Mouse (Mus musculus) liver, embryonic 14.5 days (tissue): ENCODE data around the gene Rin3. TPM values are rescaled to one million over a fixed set of nuclear protein-coding genes. Genes with fewer than 3 reads are reported as not detected.

ENCODE experiments used
- ATAC-seq: fragments of 200-750 bp; cut with Nextera tagmentation; 2 replicates; pipeline ENCODE4 v1.8.0; 2017; ENCODE audit warnings: moderate number of reproducible peaks, mild to moderate bottlenecking, moderate library complexity; ENCODE audit not compliant: insufficient read depth
- DNase-seq, 3 experiments: peaks; one replicate each; pipeline ENCODE4 v3.0.0-alpha.2; 2012 to 2013; ENCODE audit warnings: low read depth in 3 of 3, low spot score in 3 of 3
- H3K27ac ChIP-seq: fragments of 300-500 bp; sonication (generic); 2 replicates; pipeline ENCODE4 v1.5.1; 2014; ENCODE audit warnings: moderate library complexity, mild to moderate bottlenecking, control low read depth, inconsistent platforms
- H3K27me3 ChIP-seq: fragments of 300-500 bp; sonication (generic); 2 replicates; pipeline ENCODE4 v1.6.1; 2014; ENCODE audit warnings: mild to moderate bottlenecking, low read length, moderate library complexity; ENCODE audit not compliant: control insufficient read depth, insufficient read depth
- H3K36me3 ChIP-seq: fragments of 300-500 bp; sonication (generic); replicated peaks from 2 replicates; pipeline ENCODE4 v1.6.1; 2014; ENCODE audit warnings: low read depth; ENCODE audit not compliant: control insufficient read depth, insufficient read depth
- H3K4me1 ChIP-seq, 2 experiments: fragments of 200-500 bp in 1 of 2; fragments of 300-500 bp in 1 of 2; sonication (generic) in 1 of 2; replicated peaks; 2 replicates each; pipeline ENCODE4 v1.6.1; 2012 to 2014; ENCODE audit warnings: antibody characterized with exemption in 1 of 2, inconsistent platforms in 1 of 2, low read length in 1 of 2; ENCODE audit not compliant: control insufficient read depth in 2 of 2, insufficient read depth in 2 of 2
- H3K4me2 ChIP-seq: fragments of 300-500 bp; sonication (generic); 2 replicates; pipeline ENCODE4 v1.6.1; 2014; ENCODE audit warnings: low read depth, mild to moderate bottlenecking, control low read depth, moderate library complexity
- H3K4me3 ChIP-seq, 2 experiments: fragments of 200-500 bp in 1 of 2; fragments of 300-500 bp in 1 of 2; sonication (generic) in 1 of 2; 2 replicates each; pipeline ENCODE4 v1.5.1; 2012 to 2014; ENCODE audit warnings: low read depth in 2 of 2, low read length in 2 of 2, mild to moderate bottlenecking in 2 of 2, control low read depth in 1 of 2, inconsistent platforms in 1 of 2, moderate library complexity in 1 of 2; ENCODE audit not compliant: insufficient read depth in 1 of 2
- H3K9ac ChIP-seq: fragments of 300-500 bp; sonication (generic); replicated peaks from 2 replicates; pipeline ENCODE4 v1.6.1; 2014; ENCODE audit warnings: mild to moderate bottlenecking, control low read depth, moderate library complexity
- H3K9me3 ChIP-seq: fragments of 300-500 bp; sonication (generic); 2 replicates; pipeline ENCODE4 v1.6.1; 2016; ENCODE audit warnings: low read length, mixed read lengths; ENCODE audit not compliant: control insufficient read depth
- CTCF ChIP-seq: IDR thresholded peaks from 2 replicates; pipeline ENCODE4 v1.5.1; 2016; ENCODE audit warnings: antibody characterized with exemption, low read depth, control low read depth
- EP300 ChIP-seq: IDR thresholded peaks from 2 replicates; pipeline ENCODE4 v1.6.1; 2016; ENCODE audit warnings: antibody characterized with exemption, low read depth
- WGBS: fragments of 180-500 bp; shearing (Covaris S2); extraction: QIAGEN DNeasy Blood & Tissue Kit; methylation state at CpG from one replicate; pipeline ENCODE4 v1.1.7; 2014; ENCODE audit not compliant: insufficient replicate concordance; 5-methylcytosine and 5-hydroxymethylcytosine counted together
- polyA plus RNA-seq, 2 experiments: library from polyadenylated mRNA; depleted of rRNA in 1 of 2; stranded (reverse) in 1 of 2; unstranded in 1 of 2; fragments of >200 nt; fragmentation: Nextera tagmentation in 1 of 2; extraction: Ambion mirVana in 1 of 2; gene quantifications; 2 replicates each; pipeline versions ENCODE4 v1.2.1 to v1.2.3; 2012 to 2014

Rin3 gene
- polyA plus RNA-seq, 2 experiments = 3.1 to 4.5 TPM

- Histone ChIP-seq H3K9me3 (no peaks in the 10 kb centered on the region), H3K4me3 (no peak overlapping the region), H3K4me2 (no peak overlapping the region), H3K27me3 (no peaks in the 10 kb centered on the region), H3K4me1 (0 out of 4 replicates have a peak, but pooled peaks cover 0 to 2% of the 10 kb centered on the region in 2 experiments), H3K27ac (no peak overlapping the region), H3K9ac (no peak overlapping the region), H3K36me3 (no peaks in the 10 kb centered on the region)
- ATAC-seq = no peak
- no peak for DNase-seq
- no peak for TF ChIP-seq EP300
- 0 out of 2 replicates have a peak, but pooled peaks have one; percentile 10 for TF ChIP-seq CTCF
- WGBS = 53% methylated on average over 4 of the region's 4 CpGs
Measured at GRCm38 (mm10) chr12:102327525-102327924, 44.7 kb downstream of the Rin3 start.

GRCm38 (mm10) chr12:102328090-102328489 is 45.2 kb downstream of the Rin3 start:
- no peak overlapping the region for H3K9ac ChIP-seq

GRCm38 (mm10) chr12:102330188-102330587 is 47.3 kb downstream of the Rin3 start:
- no peak overlapping the region for H3K9ac ChIP-seq
- no peak for DNase-seq
- no peaks in the 10 kb centered on the region for H3K9me3 ChIP-seq
- TF ChIP-seq CTCF (no peak), EP300 (no peak)
- no peaks in the 10 kb centered on the region for H3K36me3 ChIP-seq
- no peaks in the 10 kb centered on the region for H3K27me3 ChIP-seq
- no peak overlapping the region for H3K27ac ChIP-seq
- H3K4me2 ChIP-seq = no peak overlapping the region
- peaks cover 0 to 4% of the 10 kb centered on the region in 2 experiments; a peak in 1 of 4 replicates for H3K4me1 ChIP-seq
- H3K4me3 ChIP-seq = no peak overlapping the region
- ATAC-seq = no peak
- WGBS = 56% methylated on average over 4 of the region's 4 CpGs

More at GRCm38 (mm10) chr12:102328090-102328489, 45.2 kb downstream of the Rin3 start:
- Histone ChIP-seq H3K27ac (no peak overlapping the region), H3K27me3 (no peaks in the 10 kb centered on the region), H3K4me2 (no peak overlapping the region), H3K9me3 (no peaks in the 10 kb centered on the region), H3K4me3 (no peak overlapping the region), H3K4me1 (0 out of 4 replicates have a peak, but pooled peaks cover 0 to 2% of the 10 kb centered on the region in 2 experiments), H3K36me3 (no peaks in the 10 kb centered on the region)
- ATAC-seq = no peak
- no peak for DNase-seq
- WGBS = 64% methylated on average over 4 of the region's 4 CpGs
- TF ChIP-seq CTCF (no peak), EP300 (no peak)

- no peak overlapping the region for H3K4me3 ChIP-seq
- H3K27ac ChIP-seq = no peak overlapping the region
- no peaks in the 10 kb centered on the region for H3K27me3 ChIP-seq
- ATAC-seq = no peak
- H3K4me1 ChIP-seq = peaks cover 0 to 4% of the 10 kb centered on the region in 2 experiments; a peak in 1 of 4 replicates
- TF ChIP-seq CTCF (no peak), EP300 (no peak)
- H3K9ac ChIP-seq = no peak overlapping the region
- no peak overlapping the region for H3K4me2 ChIP-seq
- DNase-seq = no peak
- H3K9me3 ChIP-seq = no peaks in the 10 kb centered on the region
- H3K36me3 ChIP-seq = no peaks in the 10 kb centered on the region
Measured at GRCm38 (mm10) chr12:102330731-102331130, 47.9 kb downstream of the Rin3 start.

- H3K4me1 ChIP-seq = peaks cover 0 to 4% of the 10 kb centered on the region in 2 experiments; a peak in 1 of 4 replicates
- no peak overlapping the region for H3K4me3 ChIP-seq
- TF ChIP-seq CTCF (no peak), EP300 (no peak)
- no peak overlapping the region for H3K4me2 ChIP-seq
- no peak overlapping the region for H3K27ac ChIP-seq
- no peaks in the 10 kb centered on the region for H3K27me3 ChIP-seq
- 78% methylated on average over 2 of the region's 2 CpGs for WGBS
- ATAC-seq (no peak), DNase-seq (no peak)
- H3K9ac ChIP-seq = no peak overlapping the region
- no peaks in the 10 kb centered on the region for H3K9me3 ChIP-seq
- no peaks in the 10 kb centered on the region for H3K36me3 ChIP-seq
Measured at GRCm38 (mm10) chr12:102333101-102333500, 50.3 kb downstream of the Rin3 start.
